Mouse (Mus musculus) heart, embryonic 13.5 days (tissue): Measurements from ENCODE around the gene Psmd7. TPM values are rescaled to one million over a fixed set of nuclear protein-coding genes. Genes with fewer than 3 reads are reported as not detected.
A peak's percentile ranks its signal among the peaks of the same experiment; 100 is the strongest.

Experiments
- ATAC-seq: fragments of 200-750 bp; cut with Nextera tagmentation; 2 replicates; pipeline ENCODE4 v1.8.0; 2017; ENCODE audit warnings: moderate TSS enrichment; ENCODE audit not compliant: insufficient number of reproducible peaks, low FRiP score, low TSS enrichment; ENCODE audit errors: extremely low read depth
- H3K27ac ChIP-seq: fragments of 300-500 bp; sonication (generic); replicated peaks from 2 replicates; pipeline ENCODE4 v1.5.1; 2015; ENCODE audit warnings: moderate library complexity, mild to moderate bottlenecking, inconsistent platforms
- H3K27me3 ChIP-seq: fragments of 300-500 bp; sonication (generic); replicated peaks from 2 replicates; pipeline ENCODE4 v1.6.1; 2015; ENCODE audit warnings: mild to moderate bottlenecking, inconsistent platforms
- H3K36me3 ChIP-seq: fragments of 300-500 bp; sonication (generic); 2 replicates; pipeline ENCODE4 v1.6.1; 2015; ENCODE audit warnings: mild to moderate bottlenecking, inconsistent platforms
- H3K4me1 ChIP-seq: fragments of 300-500 bp; sonication (generic); 2 replicates; pipeline ENCODE4 v1.6.1; 2015; ENCODE audit warnings: inconsistent platforms
- H3K4me2 ChIP-seq: fragments of 300-500 bp; sonication (generic); 2 replicates; pipeline ENCODE4 v1.6.1; 2015; ENCODE audit warnings: inconsistent platforms, mild to moderate bottlenecking, moderate library complexity
- H3K4me3 ChIP-seq: fragments of 300-500 bp; sonication (generic); 2 replicates; pipeline ENCODE4 v1.5.1; 2015; ENCODE audit warnings: moderate library complexity, mild to moderate bottlenecking, inconsistent platforms
- H3K9ac ChIP-seq: fragments of 300-500 bp; sonication (generic); 2 replicates; pipeline ENCODE4 v1.6.1; 2015; ENCODE audit warnings: inconsistent platforms, mild to moderate bottlenecking, moderate library complexity
- H3K9me3 ChIP-seq: fragments of 300-500 bp; sonication (generic); 2 replicates; pipeline ENCODE4 v1.6.1; 2016; ENCODE audit warnings: inconsistent platforms
- WGBS: fragments of 180-500 bp; shearing (Covaris S2); methylation state at CpG from one replicate; pipeline ENCODE4 v1.1.7; 2015; ENCODE audit warnings: mixed read lengths; 5-methylcytosine and 5-hydroxymethylcytosine counted together
- polyA plus RNA-seq: library from polyadenylated mRNA; unstranded; fragments of >200 nt; fragmentation: Nextera tagmentation; extraction: Ambion mirVana; gene quantifications from 2 replicates; pipeline ENCODE4 v1.2.1, GENCODE M21; 2015

Psmd7 gene
- polyA plus RNA-seq, 1 experiment from 2014 or later: 176 TPM

GRCm38 (mm10) chr8:107546817-107547216 is 41.4 kb downstream of the Psmd7 start:
- 79% methylated on average over 8 of the region's 8 CpGs for WGBS
- peak overlapping the region; percentile 84; the same call in 1 of the 2 replicates for H3K27ac ChIP-seq
- H3K4me1 ChIP-seq: peaks cover 37% of the 10 kb centered on the region
- peak overlapping the region; percentile 24 for H3K4me3 ChIP-seq
- 0 out of 2 replicates have a peak overlapping the region, but pooled peaks have one; percentile 67 for H3K9ac ChIP-seq
- H3K9me3 ChIP-seq: no peaks in the 10 kb centered on the region
- peaks cover 38% of the 10 kb centered on the region for H3K36me3 ChIP-seq
- H3K27me3 ChIP-seq: no peaks in the 10 kb centered on the region
- ATAC-seq: no peak
- peak overlapping the region; percentile 45 for H3K4me2 ChIP-seq

GRCm38 (mm10) chr8:107546154-107546553 is 42.1 kb downstream of the Psmd7 start:
- Histone ChIP-seq H3K9ac (peak overlapping the region; percentile 67), H3K27ac (peak overlapping the region; percentile 84)
- WGBS: 70% methylated on average over 4 of the region's 4 CpGs

GRCm38 (mm10) chr8:107545621-107546152 is 42.6 kb downstream of the Psmd7 start:
- H3K4me1 ChIP-seq: peaks cover 48% of the 10 kb centered on the region
- peaks cover 31% of the 10 kb centered on the region for H3K36me3 ChIP-seq
- peak overlapping the region; percentile 84 for H3K27ac ChIP-seq
- H3K4me3 ChIP-seq: peak overlapping the region; percentile 24
- peak overlapping the region; percentile 67 for H3K9ac ChIP-seq
- no peaks in the 10 kb centered on the region for H3K27me3 ChIP-seq
- no peak for ATAC-seq
- peak overlapping the region; percentile 45 for H3K4me2 ChIP-seq
- WGBS: 74% methylated on average over 11 of the region's 11 CpGs
- no peaks in the 10 kb centered on the region for H3K9me3 ChIP-seq

More at GRCm38 (mm10) chr8:107546154-107546553, 42.1 kb downstream of the Psmd7 start:
- Histone ChIP-seq H3K27me3 (no peaks in the 10 kb centered on the region), H3K4me2 (peak overlapping the region; percentile 45), H3K4me1 (peaks cover 43% of the 10 kb centered on the region), H3K4me3 (peak overlapping the region; percentile 24), H3K36me3 (peaks cover 34% of the 10 kb centered on the region), H3K9me3 (no peaks in the 10 kb centered on the region)
- no peak for ATAC-seq

- H3K4me3 ChIP-seq: peak overlapping the region; percentile 24
- peak overlapping the region; percentile 45 for H3K4me2 ChIP-seq
- no peaks in the 10 kb centered on the region for H3K27me3 ChIP-seq
- H3K4me1 ChIP-seq: peaks cover 53% of the 10 kb centered on the region
- H3K36me3 ChIP-seq: peaks cover 23% of the 10 kb centered on the region
- WGBS: 45% methylated on average over 10 of the region's 10 CpGs
- ATAC-seq: peak; percentile 62; the same call in 1 of the 2 replicates
- no peaks in the 10 kb centered on the region for H3K9me3 ChIP-seq
- H3K27ac ChIP-seq: peak overlapping the region; percentile 84
- peak overlapping the region; percentile 67 for H3K9ac ChIP-seq
These were observed 43.6 kb downstream of the Psmd7 start for GRCm38 (mm10) chr8:107544651-107545174.

- Histone ChIP-seq H3K4me3 (no peak overlapping the region), H3K9ac (no peak overlapping the region), H3K4me2 (no peak overlapping the region), H3K36me3 (peaks cover 18% of the 10 kb centered on the region), H3K27me3 (no peaks in the 10 kb centered on the region), H3K27ac (peak overlapping the region; percentile 84), H3K9me3 (no peaks in the 10 kb centered on the region), H3K4me1 (peaks cover 53% of the 10 kb centered on the region)
- WGBS: 80% methylated on average over 8 of the region's 8 CpGs
- ATAC-seq: no peak
These were observed 44.1 kb downstream of the Psmd7 start for GRCm38 (mm10) chr8:107544211-107544610.

GRCm38 (mm10) chr8:107543714-107544113 is 44.5 kb downstream of the Psmd7 start:
- Histone ChIP-seq H3K36me3 (peaks cover 15% of the 10 kb centered on the region), H3K27ac (peak overlapping the region; percentile 84), H3K9me3 (no peaks in the 10 kb centered on the region), H3K27me3 (no peaks in the 10 kb centered on the region), H3K4me2 (no peak overlapping the region), H3K4me3 (no peak overlapping the region), H3K9ac (no peak overlapping the region), H3K4me1 (peaks cover 53% of the 10 kb centered on the region)
- WGBS: 68% methylated on average over 11 of the region's 11 CpGs
- no peak for ATAC-seq

- Histone ChIP-seq H3K27ac (no peak overlapping the region), H3K27me3 (no peaks in the 10 kb centered on the region), H3K9me3 (no peaks in the 10 kb centered on the region), H3K4me3 (no peak overlapping the region), H3K9ac (no peak overlapping the region), H3K36me3 (peaks cover 15% of the 10 kb centered on the region), H3K4me1 (peaks cover 62% of the 10 kb centered on the region), H3K4me2 (no peak overlapping the region)
- ATAC-seq: no peak
- 83% methylated on average over 3 of the region's 3 CpGs for WGBS
These were observed 46.1 kb downstream of the Psmd7 start for GRCm38 (mm10) chr8:107542151-107542550.

- H3K27me3 ChIP-seq: no peaks in the 10 kb centered on the region
- H3K9ac ChIP-seq: no peak overlapping the region
- H3K4me1 ChIP-seq: peaks cover 55% of the 10 kb centered on the region
- WGBS: 74% methylated on average over 4 of the region's 4 CpGs
- H3K9me3 ChIP-seq: no peaks in the 10 kb centered on the region
- no peak for ATAC-seq
- H3K4me3 ChIP-seq: no peak overlapping the region
- 0 out of 2 replicates have a peak overlapping the region, but pooled peaks have one; percentile 12 for H3K27ac ChIP-seq
- peaks cover 15% of the 10 kb centered on the region for H3K36me3 ChIP-seq
- no peak overlapping the region for H3K4me2 ChIP-seq
These were observed 46.9 kb downstream of the Psmd7 start for GRCm38 (mm10) chr8:107541369-107541768.

- Histone ChIP-seq H3K27me3 (no peaks in the 10 kb centered on the region), H3K4me3 (no peak overlapping the region), H3K27ac (0 out of 2 replicates have a peak overlapping the region, but pooled peaks have one; percentile 12), H3K9me3 (0 out of 2 replicates have a peak, but pooled peaks cover 2% of the 10 kb centered on the region), H3K36me3 (peaks cover 19% of the 10 kb centered on the region), H3K9ac (no peak overlapping the region), H3K4me1 (peaks cover 47% of the 10 kb centered on the region), H3K4me2 (no peak overlapping the region)
- ATAC-seq: no peak
- WGBS: 75% methylated on average over 12 of the region's 12 CpGs
These were observed 47.6 kb downstream of the Psmd7 start for GRCm38 (mm10) chr8:107540623-107541022.

GRCm38 (mm10) chr8:107537472-107537871 is 50.8 kb downstream of the Psmd7 start:
- no peak for ATAC-seq
- 0 out of 2 replicates have a peak overlapping the region, but pooled peaks have one; percentile 10 for H3K9ac ChIP-seq
- no peak overlapping the region for H3K4me3 ChIP-seq
- H3K4me2 ChIP-seq: no peak overlapping the region
- H3K27ac ChIP-seq: no peak overlapping the region
- H3K4me1 ChIP-seq: peaks cover 29% of the 10 kb centered on the region
- no peaks in the 10 kb centered on the region for H3K27me3 ChIP-seq
- H3K36me3 ChIP-seq: peaks cover 31% of the 10 kb centered on the region; the same call in 1 of the 2 replicates
- H3K9me3 ChIP-seq: 0 out of 2 replicates have a peak, but pooled peaks cover 3% of the 10 kb centered on the region
- WGBS: 48% methylated on average over 4 of the region's 4 CpGs
